Mouse (Mus musculus): Measurements from ENCODE around the gene Tenm3.

DNA sequence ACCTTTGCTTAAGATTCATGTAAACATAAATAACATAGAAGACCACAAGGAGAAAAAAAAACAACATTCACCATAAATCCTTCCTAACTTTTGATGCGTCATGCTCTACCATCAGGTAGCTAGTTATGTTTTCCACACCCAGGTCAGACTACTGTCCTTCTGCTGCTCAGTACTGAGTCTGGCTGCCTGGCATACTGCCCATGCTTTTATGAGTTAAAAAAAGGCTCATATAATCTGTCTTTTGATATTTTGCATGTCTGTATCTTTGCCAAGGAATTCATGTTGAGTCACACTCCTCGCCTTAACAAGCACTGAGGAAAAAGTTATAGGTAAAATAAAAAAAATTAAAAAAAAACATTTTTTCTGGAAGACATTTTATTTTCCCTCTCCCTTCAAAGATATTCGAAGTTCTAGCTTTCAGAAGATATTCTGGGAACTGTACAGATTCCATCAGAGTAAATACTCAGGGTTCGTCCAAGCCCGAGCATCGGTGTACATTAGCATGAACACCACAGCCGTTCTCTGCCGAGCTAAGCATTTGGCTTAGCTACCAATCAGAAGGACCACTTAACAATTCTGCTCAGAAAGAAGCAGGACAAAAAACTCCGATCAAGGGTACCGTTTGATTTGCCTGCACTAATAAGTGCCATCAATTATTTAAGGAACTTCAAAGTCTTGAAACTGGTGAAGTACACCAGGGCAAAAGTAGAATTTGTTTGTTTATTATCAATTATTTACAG lies 51.0 kb downstream of the Tenm3 start:
- TF ChIP-seq CTCF (IDR thresholded peaks at IDR 0.05; ENCODE audit: low read depth), result no peak
- TF ChIP-seq EP300 (IDR thresholded peaks at IDR 0.05; ENCODE audit: low read depth), result no peak
